Mouse (Mus musculus): ENCODE measurements around the gene Ddias. TPM values are rescaled to one million over a fixed set of nuclear protein-coding genes. Genes with fewer than 3 reads are reported as not detected.
A peak's percentile ranks its signal among the peaks of the same experiment; 100 is the strongest.

Gene Ddias
- total RNA-seq, 1 experiment, result 37.8 TPM

- Histone ChIP-seq H3K36me3 (ENCODE audit: control insufficient read depth, insufficient read depth, low read length, poor library complexity, severe bottlenecking) (no peaks in the 10 kb centered on the region), H3K27ac (ENCODE audit: insufficient read depth, low read depth, low read length, poor library complexity, severe bottlenecking) (no peak overlapping the region), H3K9ac (ENCODE audit: insufficient read depth, low read depth, low read length, poor library complexity, severe bottlenecking) (no peak overlapping the region), H3K9me3 (ENCODE audit: control insufficient read depth, insufficient read depth, low read depth, low read length) (no peaks in the 10 kb centered on the region), H3K4me3 (ENCODE audit: insufficient read depth in 1 of 2, low read depth in 1 of 2, low read length in 2 of 2, poor library complexity in 1 of 2, severe bottlenecking in 1 of 2) (no peak overlapping the region), H3K4me1 (ENCODE audit: control insufficient read depth in 2 of 2, insufficient read depth in 2 of 2, low read length in 2 of 2, poor library complexity in 1 of 2) (0 out of 4 replicates have a peak, but pooled peaks cover 0 to 3% of the 10 kb centered on the region in 2 experiments)
- TF ChIP-seq HCFC1 (IDR thresholded peaks at IDR 0.05; ENCODE audit: borderline replicate concordance, insufficient read depth, low read length) (no peak), ZC3H11A (IDR thresholded peaks at IDR 0.05; ENCODE audit: borderline replicate concordance, low read depth, low read length) (no peak), CHD2 (IDR thresholded peaks at IDR 0.05; ENCODE audit: low read depth, low read length) (no peak), ZNF384 (IDR thresholded peaks at IDR 0.05; ENCODE audit: low read depth, low read length) (no peak), MAFK (IDR thresholded peaks at IDR 0.05; ENCODE audit: insufficient read depth, low read depth, low read length) (no peak)
- in situ Hi-C loops (cut with MboI; ENCODE audit: low sequenced_read_pairs in 2 of 2, unreplicated experiment in 2 of 2), result no loop called here
- DNase-seq (ENCODE audit: low read depth, low spot score), result no peak
These were observed 4.7 kb upstream of the Ddias start for GRCm38 (mm10) chr7:92878575-92879285.

- no peak overlapping the region for H3K27ac ChIP-seq (ENCODE audit: insufficient read depth, low read depth, low read length, poor library complexity, severe bottlenecking)
- TF ChIP-seq ZC3H11A (IDR thresholded peaks at IDR 0.05; ENCODE audit: borderline replicate concordance, low read depth, low read length) (no peak), ZNF384 (IDR thresholded peaks at IDR 0.05; ENCODE audit: low read depth, low read length) (no peak), MAFK (IDR thresholded peaks at IDR 0.05; ENCODE audit: insufficient read depth, low read depth, low read length) (no peak), CHD2 (IDR thresholded peaks at IDR 0.05; ENCODE audit: low read depth, low read length) (no peak), HCFC1 (IDR thresholded peaks at IDR 0.05; ENCODE audit: borderline replicate concordance, insufficient read depth, low read length) (no peak)
These were observed 2.5 kb upstream of the Ddias start for GRCm38 (mm10) chr7:92876538-92876937.

GRCm38 (mm10) chr7:92876066-92876465 lies 2.0 kb upstream of the Ddias start:
- no peak for DNase-seq (ENCODE audit: low read depth, low spot score)
- TF ChIP-seq ZNF384 (IDR thresholded peaks at IDR 0.05; ENCODE audit: low read depth, low read length), result no peak
- no peak for TF ChIP-seq ZC3H11A (IDR thresholded peaks at IDR 0.05; ENCODE audit: borderline replicate concordance, low read depth, low read length)
- no peak for TF ChIP-seq HCFC1 (IDR thresholded peaks at IDR 0.05; ENCODE audit: borderline replicate concordance, insufficient read depth, low read length)
- TF ChIP-seq CHD2 (IDR thresholded peaks at IDR 0.05; ENCODE audit: low read depth, low read length), result no peak
- TF ChIP-seq MAFK (IDR thresholded peaks at IDR 0.05; ENCODE audit: insufficient read depth, low read depth, low read length), result no peak
- Histone ChIP-seq H3K4me3 (ENCODE audit: insufficient read depth in 1 of 2, low read depth in 1 of 2, low read length in 2 of 2, poor library complexity in 1 of 2, severe bottlenecking in 1 of 2) (peak overlapping the region; percentile 78 to 98), H3K9ac (ENCODE audit: insufficient read depth, low read depth, low read length, poor library complexity, severe bottlenecking) (no peak overlapping the region), H3K36me3 (ENCODE audit: control insufficient read depth, insufficient read depth, low read length, poor library complexity, severe bottlenecking) (peaks cover 2% of the 10 kb centered on the region; the same call in 1 of the 2 replicates), H3K4me1 (ENCODE audit: control insufficient read depth in 2 of 2, insufficient read depth in 2 of 2, low read length in 2 of 2, poor library complexity in 1 of 2) (0 out of 4 replicates have a peak, but pooled peaks cover 0 to 3% of the 10 kb centered on the region in 2 experiments), H3K9me3 (ENCODE audit: control insufficient read depth, insufficient read depth, low read depth, low read length) (no peaks in the 10 kb centered on the region), H3K27ac (ENCODE audit: insufficient read depth, low read depth, low read length, poor library complexity, severe bottlenecking) (no peak overlapping the region)
- in situ Hi-C loops (cut with MboI; ENCODE audit: low sequenced_read_pairs in 2 of 2, unreplicated experiment in 2 of 2), result no loop called here

More at GRCm38 (mm10) chr7:92876538-92876937, 2.5 kb upstream of the Ddias start:
- no peak for DNase-seq (ENCODE audit: low read depth, low spot score)
- no peak overlapping the region for H3K9ac ChIP-seq (ENCODE audit: insufficient read depth, low read depth, low read length, poor library complexity, severe bottlenecking)
- in situ Hi-C loops (cut with MboI; ENCODE audit: low sequenced_read_pairs in 2 of 2, unreplicated experiment in 2 of 2), result no loop called here
- no peaks in the 10 kb centered on the region for H3K9me3 ChIP-seq (ENCODE audit: control insufficient read depth, insufficient read depth, low read depth, low read length)
- H3K4me1 ChIP-seq (ENCODE audit: control insufficient read depth in 2 of 2, insufficient read depth in 2 of 2, low read length in 2 of 2, poor library complexity in 1 of 2), result 0 out of 4 replicates have a peak, but pooled peaks cover 0 to 3% of the 10 kb centered on the region in 2 experiments
- H3K4me3 ChIP-seq (ENCODE audit: insufficient read depth in 1 of 2, low read depth in 1 of 2, low read length in 2 of 2, poor library complexity in 1 of 2, severe bottlenecking in 1 of 2), result no peak overlapping the region
- peaks cover under 1% of the 10 kb centered on the region; the same call in 1 of the 2 replicates for H3K36me3 ChIP-seq (ENCODE audit: control insufficient read depth, insufficient read depth, low read length, poor library complexity, severe bottlenecking)

- DNase-seq (ENCODE audit: low read depth, low spot score), result peak; percentile 92
- Histone ChIP-seq H3K4me1 (ENCODE audit: control insufficient read depth in 2 of 2, insufficient read depth in 2 of 2, low read length in 2 of 2, poor library complexity in 1 of 2) (0 out of 4 replicates have a peak, but pooled peaks cover 0 to 3% of the 10 kb centered on the region in 2 experiments), H3K27ac (ENCODE audit: insufficient read depth, low read depth, low read length, poor library complexity, severe bottlenecking) (peak overlapping the region; percentile 86), H3K36me3 (ENCODE audit: control insufficient read depth, insufficient read depth, low read length, poor library complexity, severe bottlenecking) (peaks cover 2% of the 10 kb centered on the region; the same call in 1 of the 2 replicates), H3K9me3 (ENCODE audit: control insufficient read depth, insufficient read depth, low read depth, low read length) (no peaks in the 10 kb centered on the region), H3K9ac (ENCODE audit: insufficient read depth, low read depth, low read length, poor library complexity, severe bottlenecking) (peak overlapping the region; percentile 87), H3K4me3 (ENCODE audit: insufficient read depth in 1 of 2, low read depth in 1 of 2, low read length in 2 of 2, poor library complexity in 1 of 2, severe bottlenecking in 1 of 2) (peak overlapping the region; percentile 78 to 98)
- peak; percentile 67; the same call in 1 of the 2 replicates for TF ChIP-seq HCFC1 (IDR thresholded peaks at IDR 0.05; ENCODE audit: borderline replicate concordance, insufficient read depth, low read length)
- no peak for TF ChIP-seq ZC3H11A (IDR thresholded peaks at IDR 0.05; ENCODE audit: borderline replicate concordance, low read depth, low read length)
- TF ChIP-seq ZNF384 (IDR thresholded peaks at IDR 0.05; ENCODE audit: low read depth, low read length), result no peak
- no peak for TF ChIP-seq MAFK (IDR thresholded peaks at IDR 0.05; ENCODE audit: insufficient read depth, low read depth, low read length)
- TF ChIP-seq CHD2 (IDR thresholded peaks at IDR 0.05; ENCODE audit: low read depth, low read length), result no peak
- in situ Hi-C loops (cut with MboI; ENCODE audit: low sequenced_read_pairs in 2 of 2, unreplicated experiment in 2 of 2), result no loop called here
These were observed 838 bp upstream of the Ddias start for GRCm38 (mm10) chr7:92874761-92875408.

All from ES-E14 (cell line).